Mouse (Mus musculus) T-helper 17 cell (primary cell): ENCODE results near the gene Sult6b2.

Experiments used
- in situ Hi-C, 2 experiments: fragments of 300-600 bp; cut with MboI, MseI; formaldehyde crosslinking; loops; 1 replicate in 1 of 2; 2 replicates in 1 of 2; pipeline ENCODE4 v1.15.1; 2025; ENCODE audit warnings: high pct_unique_total_duplicates in 2 of 2

The Sult6b2 gene

GRCm38 (mm10) chr6:142810239-142810638 is 5.9 kb upstream of the Sult6b2 start:
- in situ Hi-C loops, result no loop called here

GRCm38 (mm10) chr6:142809373-142810098 is 5.2 kb upstream of the Sult6b2 start:
- in situ Hi-C loops, result no loop called here

GRCm38 (mm10) chr6:142806326-142806725 is 2.0 kb upstream of the Sult6b2 start:
- in situ Hi-C loops, result no loop called here

GRCm38 (mm10) chr6:142802617-142803525 is 1.4 kb downstream of the Sult6b2 start:
- in situ Hi-C loops, result no loop called here

- in situ Hi-C loops, result no loop called here
Observed at GRCm38 (mm10) chr6:142801687-142802086, 2.6 kb downstream of the Sult6b2 start.

- in situ Hi-C loops, result no loop called here
Observed at GRCm38 (mm10) chr6:142799704-142800374, 4.5 kb downstream of the Sult6b2 start.

- in situ Hi-C loops, result no loop called here
Observed at GRCm38 (mm10) chr6:142798837-142799236, 5.5 kb downstream of the Sult6b2 start.

GRCm38 (mm10) chr6:142797996-142798395 is 6.3 kb downstream of the Sult6b2 start:
- in situ Hi-C loops, result no loop called here

- in situ Hi-C loops, result no loop called here
Observed at GRCm38 (mm10) chr6:142795655-142796441, 8.5 kb downstream of the Sult6b2 start.

- in situ Hi-C loops, result no loop called here
Observed at GRCm38 (mm10) chr6:142795087-142795486, 9.2 kb downstream of the Sult6b2 start.

GRCm38 (mm10) chr6:142793468-142793867 is 10.8 kb downstream of the Sult6b2 start:
- in situ Hi-C loops, result no loop called here

GRCm38 (mm10) chr6:142792241-142792968 is 11.9 kb downstream of the Sult6b2 start:
- in situ Hi-C loops, result no loop called here

- in situ Hi-C loops, result no loop called here
Observed at GRCm38 (mm10) chr6:142789736-142790135, 14.6 kb downstream of the Sult6b2 start.

- in situ Hi-C loops, result no loop called here
Observed at GRCm38 (mm10) chr6:142788042-142788987, 16.0 kb downstream of the Sult6b2 start.

- in situ Hi-C loops, result no loop called here
Observed at GRCm38 (mm10) chr6:142786106-142786505, 18.2 kb downstream of the Sult6b2 start.

GRCm38 (mm10) chr6:142785343-142785742 is 19.0 kb downstream of the Sult6b2 start:
- in situ Hi-C loops, result no loop called here

- in situ Hi-C loops, result loop anchor here (5.0 kb wide), 2 partner anchors 76 to 201 kb away; no protein-coding TSS in a partner anchor
Observed at GRCm38 (mm10) chr6:142781286-142781685, 23.0 kb downstream of the Sult6b2 start.

GRCm38 (mm10) chr6:142780574-142781033 is 23.7 kb downstream of the Sult6b2 start:
- in situ Hi-C loops, result loop anchor here (5.0 kb wide), 2 partner anchors 77 to 202 kb away; no protein-coding TSS in a partner anchor
